Mouse (Mus musculus): ENCODE results near the gene Kbtbd3. TPM values are rescaled to one million over a fixed set of nuclear protein-coding genes. Genes with fewer than 3 reads are reported as not detected.

Gene Kbtbd3
- polyA plus RNA-seq, 1 experiment from 2014 or later, result 3.9 TPM

Small RNAs within 50 kb of the gene (microRNA-seq; reads per million reads assigned to microRNA genes)
- not detected for gene Gm22195 (ENCODE audit: borderline number of aligned reads)
- not detected for gene Gm23992 (ENCODE audit: borderline number of aligned reads)

Other genes with a start within 250 kb of the Kbtbd3 start
- 39.0 and 41.7 TPM in 2 replicates for gene Aasdhppt, start 362 bp upstream of the Kbtbd3 start, polyA plus RNA-seq (2014; fragmentation: Nextera tagmentation; extraction: Ambion mirVana)
- gene Msantd4, start 66.7 kb downstream of the Kbtbd3 start, polyA plus RNA-seq (2014; fragmentation: Nextera tagmentation; extraction: Ambion mirVana), result 23.8 and 26.8 TPM in 2 replicates

All from liver, embryonic 11.5 days (tissue).